Mouse (Mus musculus) limb, embryonic 13.5 days (tissue): ENCODE data around the gene Axin1. TPM values are rescaled to one million over a fixed set of nuclear protein-coding genes. Genes with fewer than 3 reads are reported as not detected.
"Not testable (repeated sequence)": the region's sequence is repeated elsewhere in the genome, so short reads cannot be mapped to it uniquely, and the experiment has no call there.

ENCODE experiments used
- ATAC-seq: fragments of 200-750 bp; cut with Nextera tagmentation; 2 replicates; pipeline ENCODE4 v1.8.0; 2017; ENCODE audit warnings: low read depth, moderate number of reproducible peaks, moderate TSS enrichment; ENCODE audit not compliant: low FRiP score
- H3K27ac ChIP-seq: fragments of 300-500 bp; sonication (generic); 2 replicates; pipeline ENCODE4 v1.5.1; 2015; ENCODE audit warnings: inconsistent platforms, mild to moderate bottlenecking, moderate library complexity
- H3K27me3 ChIP-seq: fragments of 300-500 bp; sonication (generic); 2 replicates; pipeline ENCODE4 v1.6.1; 2015; ENCODE audit warnings: mild to moderate bottlenecking, inconsistent platforms
- H3K36me3 ChIP-seq: fragments of 300-500 bp; sonication (generic); 2 replicates; pipeline ENCODE4 v1.6.1; 2015; ENCODE audit warnings: inconsistent platforms, mild to moderate bottlenecking, moderate library complexity
- H3K4me1 ChIP-seq: fragments of 300-500 bp; sonication (generic); 2 replicates; pipeline ENCODE4 v1.6.1; 2015; ENCODE audit warnings: inconsistent platforms
- H3K4me2 ChIP-seq: fragments of 300-500 bp; sonication (generic); replicated peaks from 2 replicates; pipeline ENCODE4 v1.6.1; 2015; ENCODE audit warnings: inconsistent platforms, mild to moderate bottlenecking, moderate library complexity
- H3K4me3 ChIP-seq: fragments of 300-500 bp; sonication (generic); 2 replicates; pipeline ENCODE4 v1.5.1; 2015; ENCODE audit warnings: moderate library complexity, mild to moderate bottlenecking, inconsistent platforms
- H3K9ac ChIP-seq: fragments of 300-500 bp; sonication (generic); 2 replicates; pipeline ENCODE4 v1.6.1; 2015; ENCODE audit warnings: mild to moderate bottlenecking, inconsistent platforms
- H3K9me3 ChIP-seq: fragments of 300-500 bp; sonication (generic); 2 replicates; pipeline ENCODE4 v1.6.1; 2016; ENCODE audit warnings: inconsistent platforms
- WGBS: fragments of 180-500 bp; shearing (Covaris S2); methylation state at CpG from one replicate; pipeline ENCODE4 v1.1.7; 2015; 5-methylcytosine and 5-hydroxymethylcytosine counted together
- polyA plus RNA-seq: library from polyadenylated mRNA; unstranded; fragments of >200 nt; fragmentation: Nextera tagmentation; extraction: Ambion mirVana; gene quantifications from 2 replicates; pipeline ENCODE4 v1.2.1, GENCODE M21; 2015

The Axin1 gene
- polyA plus RNA-seq, result 11.3 and 12.1 TPM in 2 replicates

DNA sequence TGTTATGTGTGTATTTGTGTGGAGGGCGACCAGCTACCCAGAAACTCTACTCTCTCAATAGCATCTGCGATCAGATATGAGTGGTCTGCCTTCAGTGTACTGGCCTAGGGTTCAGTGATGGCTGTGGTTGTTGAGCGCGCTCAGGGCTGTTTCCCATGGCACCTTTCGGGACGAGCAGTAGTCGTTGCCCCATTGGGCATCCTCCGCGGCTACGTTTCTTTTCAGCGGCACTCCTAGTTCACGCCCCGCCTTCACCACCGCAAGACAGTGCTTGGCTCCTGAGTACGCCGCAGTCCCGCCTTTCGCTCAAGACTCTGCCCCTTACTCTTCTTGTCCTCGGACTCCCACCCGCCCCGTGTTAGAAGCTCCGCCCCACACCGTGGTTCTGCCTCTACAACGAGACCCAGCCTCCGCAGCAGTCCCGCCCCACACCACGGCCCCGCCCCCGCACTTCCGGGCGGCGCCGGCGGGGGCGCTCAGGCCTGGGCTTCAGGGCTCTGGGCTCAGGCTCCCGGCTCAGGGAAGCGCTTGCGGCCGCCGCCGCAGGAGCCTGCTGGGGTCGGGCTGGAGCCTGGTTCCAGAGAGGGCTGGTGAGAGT, at the start of gene Axin1:
Axin1 (plus strand) TSS at position 450 of the 598 bp plus-strand sequence.
- H3K4me1 ChIP-seq, result peaks cover 27% of the 10 kb centered on the region
- H3K4me3 ChIP-seq, result peak within 1 kb of the TSS; percentile 89
- ATAC-seq, result peak; percentile 98
- H3K4me2 ChIP-seq, result peak within 1 kb of the TSS; percentile 93
- H3K9me3 ChIP-seq, result no peaks in the 10 kb centered on the region
- peak within 1 kb of the TSS; percentile 98 for H3K9ac ChIP-seq
- H3K27me3 ChIP-seq, result no peaks in the 10 kb centered on the region
- WGBS, result 1% methylated on average over 42 of the region's 42 CpGs
- peaks cover 10% of the 10 kb centered on the region for H3K36me3 ChIP-seq
- H3K27ac ChIP-seq, result peak within 1 kb of the TSS; percentile 96

DNA sequence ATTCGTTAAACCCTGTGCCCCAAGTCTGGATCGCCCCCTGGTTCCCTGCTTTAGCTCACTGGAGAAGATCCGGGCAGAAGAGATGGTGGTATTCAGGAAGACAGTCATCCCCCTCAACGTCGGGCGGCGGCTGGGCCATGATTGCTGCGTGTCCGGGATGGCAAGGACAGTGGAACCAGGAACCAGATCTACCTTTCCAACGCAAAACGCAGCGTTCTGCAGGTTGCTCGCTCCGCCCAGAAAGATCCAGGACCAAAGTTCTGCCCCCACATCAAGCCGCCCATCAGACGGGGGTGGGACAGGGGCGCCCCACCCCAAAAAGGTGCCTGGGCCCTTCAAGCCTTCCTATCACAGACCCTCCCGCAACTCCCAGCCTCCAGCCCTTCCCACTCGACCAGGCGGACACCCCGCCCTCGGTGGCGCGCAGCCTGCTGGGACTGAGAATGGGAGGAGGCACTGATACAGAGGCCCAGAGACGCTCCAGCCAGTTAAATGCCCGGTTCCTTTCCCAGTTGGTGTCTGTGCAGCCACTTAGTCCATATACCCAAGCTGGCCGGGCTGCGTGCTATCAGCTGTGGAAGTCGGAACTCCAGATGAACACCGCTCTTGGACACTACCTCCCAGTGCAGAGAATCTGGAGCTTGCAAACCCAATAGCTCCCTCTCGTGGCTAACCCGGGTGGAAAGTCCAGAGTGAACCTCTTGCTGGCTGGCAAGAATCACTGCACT, 48.4 kb upstream of the Axin1 start, which contains the start of gene Decr2:
Decr2 (minus strand) TSS at position 433 of the 728 bp plus-strand sequence.
- Histone ChIP-seq H3K27ac (peak within 1 kb of the TSS; percentile 76), H3K9ac (peak within 1 kb of the TSS; percentile 76), H3K4me2 (peak within 1 kb of the TSS; percentile 78), H3K36me3 (peaks cover 29% of the 10 kb centered on the region), H3K4me3 (peak within 1 kb of the TSS; percentile 55), H3K9me3 (no peaks in the 10 kb centered on the region), H3K27me3 (no peaks in the 10 kb centered on the region), H3K4me1 (peaks cover 14% of the 10 kb centered on the region)
- peak; percentile 91 for ATAC-seq
- WGBS, result 1% methylated on average over 32 of the region's 32 CpGs

DNA sequence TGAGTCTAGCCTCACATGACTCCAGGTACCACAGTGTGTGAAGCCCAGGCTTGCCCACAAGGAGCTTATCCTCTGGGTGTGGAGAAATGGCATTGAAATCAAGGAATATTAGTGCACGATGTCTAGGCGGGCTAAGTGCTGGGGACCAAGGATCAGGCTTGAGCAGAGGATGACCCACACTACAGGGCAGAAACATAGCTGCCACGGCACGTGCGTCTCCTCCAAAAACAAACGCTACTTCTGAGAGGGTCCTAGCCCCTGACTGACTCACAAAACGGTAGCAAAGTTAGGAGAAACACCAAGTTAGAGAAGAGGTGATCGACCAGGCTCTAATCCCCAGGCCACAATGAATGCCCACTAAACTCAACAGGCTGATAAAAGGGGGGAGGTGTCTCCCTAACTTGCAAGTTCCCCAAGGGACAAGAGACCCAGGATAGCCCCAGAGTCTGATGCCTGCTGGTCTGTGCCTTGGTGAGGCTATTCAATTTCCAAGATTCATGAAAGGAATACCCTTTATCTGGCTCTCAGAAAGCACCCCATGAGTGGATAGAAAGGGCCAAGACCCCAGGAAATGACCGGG, 43.9 kb upstream of the Axin1 start:
- H3K4me2 ChIP-seq, result peak overlapping the region; percentile 76
- H3K27ac ChIP-seq, result peak overlapping the region; percentile 65; the same call in 1 of the 2 replicates
- no peaks in the 10 kb centered on the region for H3K27me3 ChIP-seq
- H3K36me3 ChIP-seq, result peaks cover 23% of the 10 kb centered on the region
- H3K9ac ChIP-seq, result peak overlapping the region; percentile 89
- H3K4me3 ChIP-seq, result peak overlapping the region; percentile 72
- H3K4me1 ChIP-seq, result peaks cover 9% of the 10 kb centered on the region
- peak; percentile 3; the same call in 1 of the 2 replicates for ATAC-seq
- 24% methylated on average over 9 of the region's 9 CpGs for WGBS
- no peaks in the 10 kb centered on the region for H3K9me3 ChIP-seq

DNA sequence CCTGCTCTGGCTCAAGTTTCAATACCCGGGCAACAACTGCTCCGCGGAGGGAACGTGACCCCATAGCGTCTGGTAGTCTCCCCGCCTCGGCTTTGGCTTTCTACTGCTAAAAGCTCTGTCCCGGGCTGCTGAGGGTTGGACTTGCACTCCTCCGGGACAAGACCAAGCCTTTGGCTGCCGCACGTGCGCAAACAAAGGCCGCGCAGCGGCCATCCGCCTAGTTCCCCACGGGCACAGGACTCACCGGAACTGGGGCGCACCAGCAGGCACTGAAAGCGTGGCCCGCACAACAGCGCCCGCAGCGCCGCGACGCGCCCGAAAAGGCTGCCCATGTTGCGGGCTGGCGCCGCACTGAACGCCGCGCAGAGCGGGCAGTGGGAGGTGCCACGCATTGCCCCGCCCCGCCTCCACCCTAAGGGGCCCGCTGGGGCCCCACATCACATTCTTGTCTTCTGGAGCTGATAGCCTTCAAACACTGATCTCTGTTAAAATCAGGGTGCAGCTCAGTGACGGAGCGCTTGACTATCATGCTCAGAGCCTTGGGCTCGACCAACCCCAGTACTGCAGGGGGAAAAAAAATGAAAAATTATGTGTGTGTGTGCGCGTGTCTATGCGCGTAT, 43.3 kb upstream of the Axin1 start, which contains the start of gene Nme4:
Nme4 (minus strand) TSS at position 482 of the 620 bp plus-strand sequence.
- H3K36me3 ChIP-seq, result peaks cover 23% of the 10 kb centered on the region
- H3K27me3 ChIP-seq, result no peaks in the 10 kb centered on the region
- no peaks in the 10 kb centered on the region for H3K9me3 ChIP-seq
- peaks cover 7% of the 10 kb centered on the region for H3K4me1 ChIP-seq
- ATAC-seq, result peak; percentile 68
- WGBS, result 2% methylated on average over 47 of the region's 47 CpGs
- H3K4me2 ChIP-seq, result peak within 1 kb of the TSS; percentile 76
- H3K4me3 ChIP-seq, result peak within 1 kb of the TSS; percentile 72
- peak within 1 kb of the TSS; percentile 65; the same call in 1 of the 2 replicates for H3K27ac ChIP-seq
- peak within 1 kb of the TSS; percentile 89 for H3K9ac ChIP-seq

DNA sequence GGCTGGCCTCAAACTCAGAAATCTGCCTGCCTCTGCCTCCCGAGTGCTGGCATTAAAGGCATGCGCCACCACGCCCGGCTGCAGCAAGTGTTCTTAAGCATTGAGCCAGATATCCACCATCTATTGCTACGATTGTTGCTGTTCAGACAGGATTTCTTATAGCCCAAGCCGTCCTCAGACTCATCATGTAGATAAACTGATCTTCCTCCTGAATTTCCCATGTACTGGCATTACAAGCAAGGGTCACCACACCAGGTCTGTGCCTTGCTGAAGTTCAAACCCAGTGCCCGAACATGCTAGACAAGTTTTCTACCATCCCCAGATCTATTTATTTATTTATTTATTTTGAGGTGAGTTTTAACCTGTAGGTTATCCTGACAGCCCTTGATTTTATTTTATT, 40.0 kb upstream of the Axin1 start:
- Histone ChIP-seq H3K4me2 (no peak overlapping the region), H3K27ac (no peak overlapping the region), H3K9ac (no peak overlapping the region), H3K36me3 (peaks cover 5% of the 10 kb centered on the region; the same call in 1 of the 2 replicates), H3K9me3 (no peaks in the 10 kb centered on the region), H3K27me3 (no peaks in the 10 kb centered on the region), H3K4me1 (peaks cover 7% of the 10 kb centered on the region), H3K4me3 (no peak overlapping the region)
- WGBS, result 89% methylated on average over 7 of the region's 7 CpGs
- no peak for ATAC-seq

DNA sequence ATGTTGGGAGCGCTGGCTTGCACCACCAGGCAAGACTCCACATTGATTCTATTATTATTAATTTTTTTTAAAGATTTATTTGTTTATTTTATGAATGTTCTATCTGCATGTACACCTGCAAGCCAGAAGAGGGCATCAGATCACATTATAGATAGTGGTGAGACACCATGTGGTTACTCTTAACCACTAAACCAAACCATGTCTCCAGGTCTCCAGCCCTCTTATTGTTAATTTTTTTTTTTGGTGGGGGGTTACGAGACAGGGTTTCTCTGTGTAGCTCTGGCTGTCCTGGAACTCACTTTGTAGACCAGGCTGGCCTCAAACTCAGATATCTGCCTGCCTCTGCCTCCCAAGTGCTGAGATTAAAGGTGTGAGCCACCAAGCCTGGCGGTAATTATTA, 39.2 kb upstream of the Axin1 start:
- not testable (repeated sequence) for H3K36me3 ChIP-seq, H3K4me2 ChIP-seq, ATAC-seq, H3K27ac ChIP-seq, H3K4me3 ChIP-seq, H3K9ac ChIP-seq, H3K27me3 ChIP-seq, H3K9me3 ChIP-seq, H3K4me1 ChIP-seq
- 57% methylated on average over 3 of the region's 3 CpGs for WGBS

DNA sequence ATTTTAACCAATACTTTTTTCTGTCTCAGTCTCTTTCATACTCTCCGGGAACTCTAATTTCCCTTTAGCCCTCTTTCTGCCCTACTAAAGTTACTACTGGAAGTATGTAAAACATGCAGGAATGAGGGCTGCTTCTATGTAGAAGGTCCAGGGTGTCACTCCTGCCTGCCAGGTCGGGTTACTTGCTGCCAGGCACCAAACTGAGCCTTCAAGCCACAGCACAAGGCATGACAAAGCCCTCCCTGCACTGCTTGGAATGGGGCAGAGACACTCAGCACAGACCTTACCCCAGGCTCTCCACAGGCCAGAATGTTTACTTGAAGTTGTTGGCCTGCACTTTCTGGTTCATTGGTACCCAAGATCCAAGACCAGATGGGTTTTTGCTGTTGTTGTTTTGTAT, 38.3 kb upstream of the Axin1 start:
- Histone ChIP-seq H3K27me3 (no peaks in the 10 kb centered on the region), H3K4me1 (no peaks in the 10 kb centered on the region), H3K36me3 (no peaks in the 10 kb centered on the region), H3K27ac (no peak overlapping the region), H3K9ac (no peak overlapping the region), H3K4me2 (no peak overlapping the region), H3K4me3 (no peak overlapping the region), H3K9me3 (no peaks in the 10 kb centered on the region)
- ATAC-seq, result no peak
- WGBS, result 38% methylated on average over 2 of the region's 2 CpGs

DNA sequence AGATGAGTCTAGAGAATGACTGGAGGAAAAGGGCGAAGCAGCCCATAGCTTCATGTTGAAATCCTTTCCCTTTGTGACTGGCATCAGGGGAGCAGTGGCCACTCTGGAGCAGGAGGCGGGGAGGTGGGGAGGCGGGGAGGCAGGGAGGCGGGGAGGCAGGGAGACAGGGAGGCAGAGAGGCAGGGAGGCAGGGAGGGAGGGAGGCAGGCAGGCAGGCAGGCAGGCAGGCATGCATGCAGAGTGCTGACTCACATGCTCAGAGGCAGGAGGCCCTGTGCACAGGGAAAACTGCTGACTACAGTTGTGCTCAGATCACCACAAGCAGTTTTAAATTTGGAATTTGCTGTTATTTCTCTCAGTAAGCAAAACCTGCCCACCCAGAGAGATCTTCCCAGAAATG, 37.0 kb upstream of the Axin1 start:
- no peak for ATAC-seq
- WGBS, result 43% methylated on average over 4 of the region's 4 CpGs

DNA sequence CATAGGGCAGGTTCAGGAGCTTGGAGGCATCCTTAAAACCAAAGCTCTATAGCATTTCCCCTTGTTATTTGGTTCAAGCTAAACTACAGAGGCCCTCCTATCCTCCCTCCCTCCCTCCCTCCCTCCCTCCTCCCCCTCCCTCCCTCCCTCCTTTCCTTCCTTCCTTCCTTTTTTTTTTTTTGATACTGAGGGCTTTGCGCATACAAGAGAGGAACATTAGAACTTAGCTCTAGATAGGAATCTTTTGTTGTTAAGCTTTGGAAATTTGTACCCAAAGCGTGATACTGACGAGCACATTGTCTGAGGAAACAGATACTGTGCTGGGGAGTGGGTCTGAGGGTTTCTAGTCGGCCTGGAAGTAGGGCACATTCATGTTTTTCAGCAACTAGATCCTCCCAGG, 32.9 kb upstream of the Axin1 start:
- Histone ChIP-seq H3K4me1 (peaks cover 1% of the 10 kb centered on the region; the same call in 1 of the 2 replicates), H3K27ac (no peak overlapping the region), H3K9ac (no peak overlapping the region), H3K4me2 (no peak overlapping the region), H3K9me3 (no peaks in the 10 kb centered on the region), H3K27me3 (peaks cover 13% of the 10 kb centered on the region), H3K36me3 (no peaks in the 10 kb centered on the region), H3K4me3 (no peak overlapping the region)
- no peak for ATAC-seq
- WGBS, result 50% methylated on average over 4 of the region's 4 CpGs

More for the DNA sequence above, 37.0 kb upstream of the Axin1 start:
- Histone ChIP-seq H3K9me3 (no peaks in the 10 kb centered on the region), H3K4me3 (no peak overlapping the region), H3K27ac (no peak overlapping the region), H3K9ac (no peak overlapping the region), H3K36me3 (no peaks in the 10 kb centered on the region), H3K4me2 (no peak overlapping the region), H3K27me3 (no peaks in the 10 kb centered on the region), H3K4me1 (no peaks in the 10 kb centered on the region)

DNA sequence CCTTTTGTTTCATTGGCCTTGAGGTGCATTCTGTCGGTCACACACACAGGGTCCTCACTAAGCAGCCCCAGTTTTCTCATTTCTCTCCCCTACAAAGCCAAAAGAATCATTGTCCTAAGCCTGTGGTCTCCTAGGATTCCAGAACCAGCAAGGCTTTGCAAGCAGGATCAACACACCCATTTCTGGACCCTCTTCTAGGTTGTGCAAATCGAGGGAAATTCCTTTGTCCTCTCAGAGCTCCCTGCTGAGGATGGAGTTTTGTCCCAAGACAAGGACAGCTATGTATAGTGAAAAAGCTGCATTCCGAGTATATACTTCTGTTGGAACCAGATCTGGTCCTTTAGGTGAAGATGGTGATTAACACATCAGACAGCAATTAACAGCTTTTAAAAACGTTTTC, 28.3 kb upstream of the Axin1 start:
- no peak overlapping the region for H3K9ac ChIP-seq
- H3K36me3 ChIP-seq, result no peaks in the 10 kb centered on the region
- WGBS, result 29% methylated on average over 4 of the region's 4 CpGs
- no peak overlapping the region for H3K4me2 ChIP-seq
- H3K4me1 ChIP-seq, result peaks cover 12% of the 10 kb centered on the region
- no peaks in the 10 kb centered on the region for H3K9me3 ChIP-seq
- ATAC-seq, result no peak
- H3K27me3 ChIP-seq, result peaks cover 58% of the 10 kb centered on the region
- no peak overlapping the region for H3K27ac ChIP-seq
- H3K4me3 ChIP-seq, result no peak overlapping the region

DNA sequence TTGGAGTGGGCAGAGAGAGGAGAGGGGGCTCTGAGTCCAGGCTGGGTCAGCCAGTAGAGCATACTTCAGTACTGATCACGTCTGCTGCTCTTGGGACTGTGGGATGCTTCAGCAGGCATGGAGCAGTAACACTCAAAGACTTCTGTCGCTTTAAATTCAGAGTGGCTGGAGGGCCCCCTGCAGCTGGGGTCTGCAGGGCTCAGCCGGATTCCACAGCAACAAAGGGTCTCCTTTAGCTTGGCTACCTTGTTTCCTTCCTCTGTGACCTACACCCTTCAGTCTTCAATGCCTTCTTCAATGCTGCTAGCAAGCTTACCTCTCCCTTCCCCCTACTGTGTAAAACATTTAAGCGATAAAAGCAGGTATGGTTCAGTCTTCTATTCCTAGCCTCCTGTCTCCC, 27.5 kb upstream of the Axin1 start:
- ATAC-seq, result no peak
- peak overlapping the region; percentile 8; the same call in 1 of the 2 replicates for H3K9ac ChIP-seq
- 4% methylated on average over 4 of the region's 4 CpGs for WGBS
- peaks cover 67% of the 10 kb centered on the region for H3K27me3 ChIP-seq
- H3K9me3 ChIP-seq, result no peaks in the 10 kb centered on the region
- no peak overlapping the region for H3K27ac ChIP-seq
- no peak overlapping the region for H3K4me2 ChIP-seq
- H3K36me3 ChIP-seq, result no peaks in the 10 kb centered on the region
- H3K4me3 ChIP-seq, result no peak overlapping the region
- H3K4me1 ChIP-seq, result peaks cover 12% of the 10 kb centered on the region

DNA sequence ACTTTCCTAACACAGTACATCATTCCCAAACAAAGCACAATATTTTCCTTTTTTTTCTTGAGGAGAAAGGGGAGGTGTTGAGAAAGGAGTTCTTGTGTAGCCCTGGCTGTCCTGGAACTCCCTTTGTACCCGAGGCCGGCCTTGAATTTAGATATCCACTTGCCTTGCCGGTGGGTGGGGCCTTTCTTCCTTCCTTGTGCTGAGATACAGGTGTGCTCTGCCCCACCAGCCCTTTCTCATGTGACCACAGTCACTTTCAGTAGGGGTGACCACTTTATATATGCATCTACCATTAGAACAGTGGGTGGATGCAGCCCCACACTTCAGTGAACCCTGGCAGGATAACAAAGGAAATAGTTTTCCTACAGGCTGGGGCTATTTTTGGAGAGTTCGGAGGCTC, 26.8 kb upstream of the Axin1 start:
- Histone ChIP-seq H3K27me3 (peaks cover 74% of the 10 kb centered on the region), H3K27ac (no peak overlapping the region), H3K36me3 (no peaks in the 10 kb centered on the region), H3K9ac (no peak overlapping the region), H3K4me3 (no peak overlapping the region), H3K4me1 (peaks cover 12% of the 10 kb centered on the region), H3K9me3 (no peaks in the 10 kb centered on the region), H3K4me2 (no peak overlapping the region)
- 36% methylated on average over 4 of the region's 4 CpGs for WGBS
- ATAC-seq, result no peak
